Mouse (Mus musculus) lung, adult 10 weeks (tissue): ENCODE measurements around the gene Cfb. TPM values are rescaled to one million over a fixed set of nuclear protein-coding genes. Genes with fewer than 3 reads are reported as not detected.

ENCODE experiments used
- polyA plus RNA-seq: library from polyadenylated mRNA; stranded (reverse); fragments of 350-450 nt; fragmentation: Illumina TruSeq; extraction: RNeasy Lipid Tissue Mini Kit (QIAGEN cat#74804); gene quantifications from one replicate; pipeline ENCODE4 v1.2.3, GENCODE M21; 2014; ENCODE audit warnings: low read depth, low replicate concordance; ENCODE audit not compliant: insufficient read depth

The Cfb gene
- 38.7 TPM for polyA plus RNA-seq

GRCm38 (mm10) chr17:34862416-34863081 is at the start of gene Cfb:
TSS of gene Cfb (minus strand) at chr17:34862518.

GRCm38 (mm10) chr17:34898160-34898586 is 35.9 kb upstream of the Cfb start, which contains the start of the genes C2 and Ehmt2:
TSS of gene C2 (minus strand) at chr17:34898265.
TSS of gene Ehmt2 (plus strand) at chr17:34898469.

GRCm38 (mm10) chr17:34881683-34882310 is 19.5 kb upstream of the Cfb start, which contains the start of gene Gm20547:
TSS of gene Gm20547 (minus strand) at chr17:34882042.

GRCm38 (mm10) chr17:34879336-34879879 is 17.1 kb upstream of the Cfb start, which contains the start of gene Zbtb12:
TSS of gene Zbtb12 (plus strand) at chr17:34879483.

GRCm38 (mm10) chr17:34849722-34850516 is 12.4 kb downstream of the Cfb start, which contains the start of the genes Skiv2l and Nelfe:
TSS of gene Skiv2l (minus strand) at chr17:34850210.
TSS of gene Nelfe (plus strand) at chr17:34850391.

GRCm38 (mm10) chr17:34836856-34837221 is 25.5 kb downstream of the Cfb start, which contains the start of the genes Stk19 and Dxo:
TSS of gene Stk19 (minus strand) at chr17:34836945.
TSS of gene Dxo (plus strand) at chr17:34837019.

Other genes starting within 250 kb of the Cfb start
- 4.1 TPM for gene Egfl8, start 246.5 kb downstream of the Cfb start, polyA plus RNA-seq
- gene Ppt2, start 234.0 kb downstream of the Cfb start, polyA plus RNA-seq = 30.7 TPM
- 1.6 TPM for gene Prrt1, start 233.0 kb downstream of the Cfb start, polyA plus RNA-seq
- 6.8 TPM for gene Fkbpl, start 217.8 kb downstream of the Cfb start, polyA plus RNA-seq
- 31.2 TPM for gene Atf6b, start 215.4 kb downstream of the Cfb start, polyA plus RNA-seq
- gene Tnxb, start 192.0 kb downstream of the Cfb start, polyA plus RNA-seq = 7.5 TPM
- gene C4b, start 118.6 kb downstream of the Cfb start, polyA plus RNA-seq = 122 TPM
- gene Cyp21a1, start 58.0 kb downstream of the Cfb start, polyA plus RNA-seq = not detected
- 27.3 TPM for gene Stk19, start 25.6 kb downstream of the Cfb start, polyA plus RNA-seq
- gene Dxo, start 25.5 kb downstream of the Cfb start, polyA plus RNA-seq = 27.5 TPM
- 19.3 TPM for gene Skiv2l, start 12.3 kb downstream of the Cfb start, polyA plus RNA-seq
- gene Nelfe, start 12.1 kb downstream of the Cfb start, polyA plus RNA-seq = 30.3 TPM
- 4.5 TPM for gene Zbtb12, start 17.0 kb upstream of the Cfb start, polyA plus RNA-seq
- gene Gm20547, start 19.5 kb upstream of the Cfb start, polyA plus RNA-seq = not detected
- gene C2, start 35.7 kb upstream of the Cfb start, polyA plus RNA-seq = 24.6 TPM
- 39.7 TPM for gene Ehmt2, start 36.0 kb upstream of the Cfb start, polyA plus RNA-seq
- 9.2 TPM for gene Slc44a4, start 51.9 kb upstream of the Cfb start, polyA plus RNA-seq
- gene Neu1, start 68.7 kb upstream of the Cfb start, polyA plus RNA-seq = 22.0 TPM
- 18.0 TPM for gene Hspa1b, start 96.7 kb upstream of the Cfb start, polyA plus RNA-seq
- gene Gm20481, start 107.4 kb upstream of the Cfb start, polyA plus RNA-seq = not detected
- gene Hspa1a, start 109.6 kb upstream of the Cfb start, polyA plus RNA-seq = 15.5 TPM
- 1.2 TPM for gene Hspa1l, start 110.2 kb upstream of the Cfb start, polyA plus RNA-seq
- gene Lsm2, start 119.3 kb upstream of the Cfb start, polyA plus RNA-seq = 34.0 TPM
- 25.7 TPM for gene Vars, start 138.5 kb upstream of the Cfb start, polyA plus RNA-seq
- 0.74 TPM for gene Vwa7, start 154.1 kb upstream of the Cfb start, polyA plus RNA-seq
- 1.3 TPM for gene Sapcd1, start 165.5 kb upstream of the Cfb start, polyA plus RNA-seq
- 3.1 TPM for gene Msh5, start 184.2 kb upstream of the Cfb start, polyA plus RNA-seq
- 242 TPM for gene Clic1, start 187.4 kb upstream of the Cfb start, polyA plus RNA-seq
- 99.2 TPM for gene Ddah2, start 196.5 kb upstream of the Cfb start, polyA plus RNA-seq
- gene Ly6g6c, start 202.9 kb upstream of the Cfb start, polyA plus RNA-seq = 2.4 TPM
- gene Mpig6b, start 203.7 kb upstream of the Cfb start, polyA plus RNA-seq = 0.84 TPM
- 1.4 TPM for gene Ly6g6e, start 214.4 kb upstream of the Cfb start, polyA plus RNA-seq
- gene Ly6g6d, start 215.5 kb upstream of the Cfb start, polyA plus RNA-seq = 13.1 TPM
- gene Ly6g6f, start 223.1 kb upstream of the Cfb start, polyA plus RNA-seq = not detected
- 72.3 TPM for gene Abhd16a, start 226.7 kb upstream of the Cfb start, polyA plus RNA-seq
- not detected for gene Ly6g5c, start 245.8 kb upstream of the Cfb start, polyA plus RNA-seq